Mouse (Mus musculus) forebrain, embryonic 13.5 days (tissue): ENCODE results near the gene Prok2. TPM values are rescaled to one million over a fixed set of nuclear protein-coding genes. Genes with fewer than 3 reads are reported as not detected.

Experiments used
- ATAC-seq: fragments of 200-750 bp; cut with Nextera tagmentation; 2 replicates; pipeline ENCODE4 v1.8.0; 2017
- H3K27ac ChIP-seq: fragments of 300-500 bp; sonication (generic); 2 replicates; pipeline ENCODE4 v1.5.1; 2015; ENCODE audit warnings: inconsistent platforms, mild to moderate bottlenecking, moderate library complexity
- H3K27me3 ChIP-seq: fragments of 300-500 bp; sonication (generic); 2 replicates; pipeline ENCODE4 v1.6.1; 2015; ENCODE audit warnings: mild to moderate bottlenecking, inconsistent platforms
- H3K36me3 ChIP-seq: fragments of 300-500 bp; sonication (generic); 2 replicates; pipeline ENCODE4 v1.6.1; 2015; ENCODE audit warnings: mild to moderate bottlenecking, inconsistent platforms; ENCODE audit not compliant: poor library complexity, severe bottlenecking
- H3K4me1 ChIP-seq: fragments of 300-500 bp; sonication (generic); 2 replicates; pipeline ENCODE4 v1.6.1; 2015; ENCODE audit warnings: inconsistent platforms
- H3K4me2 ChIP-seq: fragments of 300-500 bp; sonication (generic); 2 replicates; pipeline ENCODE4 v1.6.1; 2015; ENCODE audit warnings: inconsistent platforms, mild to moderate bottlenecking, moderate library complexity
- H3K4me3 ChIP-seq: fragments of 300-500 bp; sonication (generic); 2 replicates; pipeline ENCODE4 v1.5.1; 2015; ENCODE audit warnings: mild to moderate bottlenecking, inconsistent platforms
- H3K9ac ChIP-seq: fragments of 300-500 bp; sonication (generic); 2 replicates; pipeline ENCODE4 v1.6.1; 2015; ENCODE audit warnings: mild to moderate bottlenecking, inconsistent platforms
- H3K9me3 ChIP-seq: fragments of 300-500 bp; sonication (generic); replicated peaks from 2 replicates; pipeline ENCODE4 v1.6.1; 2016; ENCODE audit warnings: inconsistent platforms
- WGBS: fragments of 180-500 bp; shearing (Covaris S2); methylation state at CpG from one replicate; pipeline ENCODE4 v1.1.7; 2015; 5-methylcytosine and 5-hydroxymethylcytosine counted together
- polyA plus RNA-seq: library from polyadenylated mRNA; unstranded; fragments of >200 nt; fragmentation: Nextera tagmentation; extraction: Ambion mirVana; gene quantifications from 2 replicates; pipeline ENCODE4 v1.2.1, GENCODE M21; 2015

The Prok2 gene
- polyA plus RNA-seq, result 1.3 and 1.5 TPM in 2 replicates

- ATAC-seq, result peak; percentile 16
Observed at GRCm38 (mm10) chr6:99725971-99726561, at the start of gene Prok2. Prok2 (minus strand) TSS chr6:99726392.

GRCm38 (mm10) chr6:99774680-99775079 is 48.5 kb upstream of the Prok2 start:
- Histone ChIP-seq H3K27me3 (no peaks in the 10 kb centered on the region), H3K36me3 (no peaks in the 10 kb centered on the region), H3K9ac (no peak overlapping the region), H3K4me1 (no peaks in the 10 kb centered on the region), H3K4me2 (no peak overlapping the region), H3K9me3 (no peaks in the 10 kb centered on the region), H3K27ac (no peak overlapping the region), H3K4me3 (no peak overlapping the region)
- no peak for ATAC-seq
- WGBS, result 81% methylated on average over 10 of the region's 10 CpGs

More at GRCm38 (mm10) chr6:99725971-99726561, at the start of gene Prok2:
- no peak within 1 kb of the TSS for H3K27ac ChIP-seq
- peak within 1 kb of the TSS; percentile 99 for H3K4me2 ChIP-seq
- peak within 1 kb of the TSS; percentile 56 for H3K4me3 ChIP-seq
- no peaks in the 10 kb centered on the region for H3K9me3 ChIP-seq
- H3K36me3 ChIP-seq, result no peaks in the 10 kb centered on the region
- 0% methylated on average over 48 of the region's 61 CpGs for WGBS
- H3K4me1 ChIP-seq, result peaks cover 21% of the 10 kb centered on the region
- H3K9ac ChIP-seq, result peak within 1 kb of the TSS; percentile 71
- peaks cover 46% of the 10 kb centered on the region for H3K27me3 ChIP-seq

- 33% methylated on average over 5 of the region's 5 CpGs for WGBS
- Histone ChIP-seq H3K27ac (no peak overlapping the region), H3K36me3 (no peaks in the 10 kb centered on the region), H3K9ac (no peak overlapping the region), H3K27me3 (no peaks in the 10 kb centered on the region), H3K9me3 (no peaks in the 10 kb centered on the region), H3K4me2 (no peak overlapping the region), H3K4me1 (no peaks in the 10 kb centered on the region), H3K4me3 (no peak overlapping the region)
- no peak for ATAC-seq
Observed at GRCm38 (mm10) chr6:99768495-99768894, 42.3 kb upstream of the Prok2 start.

- H3K36me3 ChIP-seq, result no peaks in the 10 kb centered on the region
- no peaks in the 10 kb centered on the region for H3K27me3 ChIP-seq
- no peak overlapping the region for H3K9ac ChIP-seq
- ATAC-seq, result no peak
- H3K4me2 ChIP-seq, result no peak overlapping the region
- H3K4me1 ChIP-seq, result peaks cover 12% of the 10 kb centered on the region
- no peaks in the 10 kb centered on the region for H3K9me3 ChIP-seq
- 94% methylated on average over 3 of the region's 3 CpGs for WGBS
- H3K4me3 ChIP-seq, result no peak overlapping the region
- H3K27ac ChIP-seq, result no peak overlapping the region
Observed at GRCm38 (mm10) chr6:99764916-99765315, 38.7 kb upstream of the Prok2 start.

GRCm38 (mm10) chr6:99762069-99762985 is 36.1 kb upstream of the Prok2 start:
- ATAC-seq, result peak; percentile 38; the same call in 1 of the 2 replicates
- H3K27ac ChIP-seq, result peak overlapping the region; percentile 36
- no peak overlapping the region for H3K4me2 ChIP-seq
- 48% methylated on average over 14 of the region's 14 CpGs for WGBS
- no peak overlapping the region for H3K4me3 ChIP-seq
- no peaks in the 10 kb centered on the region for H3K27me3 ChIP-seq
- no peaks in the 10 kb centered on the region for H3K9me3 ChIP-seq
- H3K9ac ChIP-seq, result no peak overlapping the region
- no peaks in the 10 kb centered on the region for H3K36me3 ChIP-seq
- H3K4me1 ChIP-seq, result peaks cover 12% of the 10 kb centered on the region

GRCm38 (mm10) chr6:99756105-99756504 is 29.9 kb upstream of the Prok2 start:
- WGBS, result 84% methylated on average over 9 of the region's 9 CpGs
- Histone ChIP-seq H3K27ac (no peak overlapping the region), H3K36me3 (no peaks in the 10 kb centered on the region), H3K9ac (no peak overlapping the region), H3K9me3 (no peaks in the 10 kb centered on the region), H3K4me3 (no peak overlapping the region), H3K4me1 (peaks cover 5% of the 10 kb centered on the region; the same call in 1 of the 2 replicates), H3K27me3 (no peaks in the 10 kb centered on the region), H3K4me2 (no peak overlapping the region)
- ATAC-seq, result no peak

- 47% methylated on average over 6 of the region's 6 CpGs for WGBS
- H3K9me3 ChIP-seq, result no peaks in the 10 kb centered on the region
- peak; percentile 62 for ATAC-seq
- no peaks in the 10 kb centered on the region for H3K27me3 ChIP-seq
- no peak overlapping the region for H3K4me3 ChIP-seq
- no peak overlapping the region for H3K9ac ChIP-seq
- H3K36me3 ChIP-seq, result no peaks in the 10 kb centered on the region
- no peak overlapping the region for H3K27ac ChIP-seq
- H3K4me2 ChIP-seq, result no peak overlapping the region
- peaks cover 9% of the 10 kb centered on the region; the same call in 1 of the 2 replicates for H3K4me1 ChIP-seq
Observed at GRCm38 (mm10) chr6:99751308-99751707, 25.1 kb upstream of the Prok2 start.

- Histone ChIP-seq H3K27ac (no peak overlapping the region), H3K9me3 (no peaks in the 10 kb centered on the region), H3K4me3 (no peak overlapping the region), H3K36me3 (no peaks in the 10 kb centered on the region), H3K4me1 (peaks cover 12% of the 10 kb centered on the region; the same call in 1 of the 2 replicates), H3K27me3 (no peaks in the 10 kb centered on the region), H3K9ac (no peak overlapping the region), H3K4me2 (no peak overlapping the region)
- no peak for ATAC-seq
- WGBS, result 87% methylated on average over 5 of the region's 5 CpGs
Observed at GRCm38 (mm10) chr6:99746275-99746674, 20.1 kb upstream of the Prok2 start.

- Histone ChIP-seq H3K27me3 (no peaks in the 10 kb centered on the region), H3K9ac (no peak overlapping the region), H3K9me3 (no peaks in the 10 kb centered on the region), H3K4me1 (0 out of 2 replicates have a peak, but pooled peaks cover 6% of the 10 kb centered on the region), H3K36me3 (no peaks in the 10 kb centered on the region), H3K4me2 (no peak overlapping the region), H3K27ac (no peak overlapping the region), H3K4me3 (no peak overlapping the region)
- 80% methylated on average over 3 of the region's 3 CpGs for WGBS
- ATAC-seq, result 0 out of 2 replicates have a peak, but pooled peaks have one; percentile 43
Observed at GRCm38 (mm10) chr6:99742866-99743265, 16.7 kb upstream of the Prok2 start.

- Histone ChIP-seq H3K4me1 (no peaks in the 10 kb centered on the region), H3K9ac (no peak overlapping the region), H3K9me3 (no peaks in the 10 kb centered on the region), H3K27ac (no peak overlapping the region), H3K4me3 (no peak overlapping the region), H3K4me2 (no peak overlapping the region), H3K36me3 (no peaks in the 10 kb centered on the region), H3K27me3 (peaks cover 3% of the 10 kb centered on the region; the same call in 1 of the 2 replicates)
- no peak for ATAC-seq
- WGBS, result 89% methylated on average over 5 of the region's 5 CpGs
Observed at GRCm38 (mm10) chr6:99734666-99735065, 8.5 kb upstream of the Prok2 start.

- H3K9ac ChIP-seq, result no peak overlapping the region
Observed at GRCm38 (mm10) chr6:99732673-99733072, 6.5 kb upstream of the Prok2 start.

GRCm38 (mm10) chr6:99731926-99732325 is 5.7 kb upstream of the Prok2 start:
- 83% methylated on average over 4 of the region's 4 CpGs for WGBS
- no peak overlapping the region for H3K4me2 ChIP-seq

More at GRCm38 (mm10) chr6:99732673-99733072, 6.5 kb upstream of the Prok2 start:
- 67% methylated on average over 8 of the region's 8 CpGs for WGBS
- Histone ChIP-seq H3K27ac (no peak overlapping the region), H3K4me3 (no peak overlapping the region), H3K4me2 (no peak overlapping the region), H3K4me1 (no peaks in the 10 kb centered on the region), H3K36me3 (no peaks in the 10 kb centered on the region), H3K27me3 (peaks cover 15% of the 10 kb centered on the region), H3K9me3 (no peaks in the 10 kb centered on the region)
- ATAC-seq, result no peak

More at GRCm38 (mm10) chr6:99731926-99732325, 5.7 kb upstream of the Prok2 start:
- Histone ChIP-seq H3K4me1 (peaks cover 4% of the 10 kb centered on the region), H3K36me3 (no peaks in the 10 kb centered on the region), H3K9ac (no peak overlapping the region), H3K4me3 (no peak overlapping the region), H3K27ac (no peak overlapping the region), H3K9me3 (no peaks in the 10 kb centered on the region), H3K27me3 (peaks cover 22% of the 10 kb centered on the region)
- ATAC-seq, result no peak
